Comparison of ENCODE assay signal across 8 mouse cellular contexts in genomic region chr7:102440822-102441656, GRCm38 (mm10). TPM values are rescaled to one million over a fixed set of nuclear protein-coding genes. Genes with fewer than 3 reads are reported as not detected.
A peak's percentile ranks its signal among the peaks of the same experiment; 100 is the strongest.
DNase-seq lines count a peak whose midpoint lies in the region; ATAC-seq and TF ChIP-seq lines count a peak whose summit lies in the region.

No protein-coding gene starts in this region.

- peaks cover 30% of the 10 kb centered on the region for H3K36me3 ChIP-seq in E14TG2a.4 (ENCODE audit: insufficient read depth, low read length)
- peaks cover 12% of the 10 kb centered on the region for H3K36me3 ChIP-seq in forebrain, embryonic 12.5 days (replicated peaks)
- peaks cover 20% of the 10 kb centered on the region for H3K36me3 ChIP-seq in liver, embryonic 13.5 days

- peak overlapping the region; percentile 60 for H3K4me2 ChIP-seq in forebrain, embryonic 12.5 days
- peak overlapping the region; percentile 92 for H3K4me2 ChIP-seq in liver, embryonic 13.5 days

- no peak overlapping the region for H3K9ac ChIP-seq in forebrain, embryonic 12.5 days
- H3K9ac ChIP-seq in liver, embryonic 13.5 days: 0 out of 2 replicates have a peak overlapping the region, but pooled peaks have one; percentile 19

- H3K27ac ChIP-seq in gastrocnemius, adult 2 months: peak overlapping the region; percentile 87
- no peak overlapping the region for H3K27ac ChIP-seq in forebrain, embryonic 12.5 days
- H3K27ac ChIP-seq in liver, embryonic 13.5 days: peak overlapping the region; percentile 94

- H3K9me3 ChIP-seq in E14TG2a.4 (ENCODE audit: low read length): no peaks in the 10 kb centered on the region
- H3K9me3 ChIP-seq in forebrain, embryonic 12.5 days: no peaks in the 10 kb centered on the region
- H3K9me3 ChIP-seq in liver, embryonic 13.5 days (replicated peaks): no peaks in the 10 kb centered on the region

- peaks cover 25% of the 10 kb centered on the region for H3K4me1 ChIP-seq in E14TG2a.4 (replicated peaks; ENCODE audit: low read depth, low read length)
- peaks cover 19% of the 10 kb centered on the region for H3K4me1 ChIP-seq in forebrain, embryonic 12.5 days
- H3K4me1 ChIP-seq in liver, embryonic 13.5 days (replicated peaks): peaks cover 27% of the 10 kb centered on the region

- H3K27me3 ChIP-seq in E14TG2a.4 (ENCODE audit: insufficient read depth, low read length): peaks cover 3% of the 10 kb centered on the region; the same call in 1 of the 2 replicates
- no peaks in the 10 kb centered on the region; the same call in 1 of the 2 replicates for H3K27me3 ChIP-seq in forebrain, embryonic 12.5 days
- no peaks in the 10 kb centered on the region for H3K27me3 ChIP-seq in liver, embryonic 13.5 days

- 57% methylated on average over 15 of the region's 15 CpGs for WGBS in forebrain, embryonic 12.5 days
- 46% methylated on average over 15 of the region's 15 CpGs for WGBS in liver, embryonic 13.5 days (ENCODE audit: insufficient replicate concordance)

- peak; percentile 12; the same call in 1 of the 2 replicates for ATAC-seq in forebrain, embryonic 12.5 days (ENCODE audit: low FRiP score)
- ATAC-seq in liver, embryonic 13.5 days (ENCODE audit: low read depth): no peak

- DNase-seq in gastrocnemius, adult 2 months: no peak
- no peak for DNase-seq in gastrocnemius, postnatal 25 days
- no peak for DNase-seq in liver, embryonic 13.5 days
- no peak for DNase-seq in thymus, postnatal 10 days (ENCODE audit: low spot score in 2 of 2)
- no peak for DNase-seq in right cerebral cortex, postnatal 14 days
- DNase-seq in cerebellum, postnatal 4 days (ENCODE audit: low spot score in 2 of 2): no peak

- intact Hi-C loops in gastrocnemius, adult 2 months (cut with DNase I): no loop called here

- TF ChIP-seq CTCF in gastrocnemius, adult 2 months (IDR thresholded peaks at IDR 0.05): no peak
- TF ChIP-seq CTCF in E14TG2a.4 (conservative IDR thresholded peaks at IDR 0.05; ENCODE audit: low read length): no peak

- H3K4me3 ChIP-seq in gastrocnemius, adult 2 months: peak overlapping the region; percentile 93
- H3K4me3 ChIP-seq in E14TG2a.4 (replicated peaks; ENCODE audit: low read length): peak overlapping the region; percentile 93
- H3K4me3 ChIP-seq in forebrain, embryonic 12.5 days (replicated peaks): peak overlapping the region; percentile 85
- H3K4me3 ChIP-seq in liver, embryonic 13.5 days (replicated peaks): peak overlapping the region; percentile 86

RNA-seq across cellular contexts. Expression of gene Rrm1, which starts 0.5 kb away (rescaled TPM):
- 10 to 100 TPM; 15.3 to 21.8 TPM for total RNA-seq in gastrocnemius, adult 2 months (2021)
- 10 to 100 TPM; 12.1 to 12.6 TPM for total RNA-seq in gastrocnemius, postnatal 25 days (2021)
- polyA plus RNA-seq in forebrain, embryonic 12.5 days (2016; fragmentation: Nextera tagmentation; extraction: Ambion mirVana): 203 and 216 TPM in 2 replicates
- 223 and 242 TPM in 2 replicates for polyA plus RNA-seq in liver, embryonic 13.5 days (2015; fragmentation: Nextera tagmentation; extraction: Ambion mirVana)

RNA-seq across cellular contexts. Expression of gene Olfr543, which starts 40.4 kb away (rescaled TPM):
- not detected for total RNA-seq in gastrocnemius, adult 2 months (2021)
- total RNA-seq in gastrocnemius, postnatal 25 days (2021): not detected
- 0.45 and 0.89 TPM in 2 replicates for polyA plus RNA-seq in forebrain, embryonic 12.5 days (2016; fragmentation: Nextera tagmentation; extraction: Ambion mirVana)
- 0.38 and 0.40 TPM in 2 replicates for polyA plus RNA-seq in liver, embryonic 13.5 days (2015; fragmentation: Nextera tagmentation; extraction: Ambion mirVana)

RNA-seq across cellular contexts. Expression of gene Olfr544, which starts 47.1 kb away (rescaled TPM):
- not detected for total RNA-seq in gastrocnemius, adult 2 months (2021)
- total RNA-seq in gastrocnemius, postnatal 25 days (2021): not detected
- polyA plus RNA-seq in forebrain, embryonic 12.5 days (2016; fragmentation: Nextera tagmentation; extraction: Ambion mirVana): 0.10 and 0.14 TPM in 2 replicates
- 0.03 and 0.13 TPM in 2 replicates for polyA plus RNA-seq in liver, embryonic 13.5 days (2015; fragmentation: Nextera tagmentation; extraction: Ambion mirVana)

RNA-seq across cellular contexts. Expression of gene Olfr545, which starts 58.3 kb away (rescaled TPM):
- not detected for total RNA-seq in gastrocnemius, adult 2 months (2021)
- total RNA-seq in gastrocnemius, postnatal 25 days (2021): not detected
- 0.32 TPM in 1 of 2 replicates, not detected in the other for polyA plus RNA-seq in forebrain, embryonic 12.5 days (2016; fragmentation: Nextera tagmentation; extraction: Ambion mirVana)
- not detected in 2 replicates for polyA plus RNA-seq in liver, embryonic 13.5 days (2015; fragmentation: Nextera tagmentation; extraction: Ambion mirVana)
